Mouse (Mus musculus) cortical plate, adult 2 months (tissue): ENCODE measurements around the gene Gm44805.

Experiments used
- CTCF ChIP-seq: fragments of 200-500 bp; IDR thresholded peaks from 2 replicates; pipeline ENCODE4 v1.5.1; 2011; ENCODE audit warnings: mild to moderate bottlenecking, control low read depth, low read length; ENCODE audit not compliant: insufficient read depth; ENCODE audit errors: extremely low read depth
- POLR2A ChIP-seq: fragments of 200-500 bp; IDR thresholded peaks from 2 replicates; pipeline ENCODE4 v1.6.1; 2011; ENCODE audit warnings: mild to moderate bottlenecking, low read length, control low read depth; ENCODE audit not compliant: insufficient read depth; ENCODE audit errors: extremely low read depth

DNA sequence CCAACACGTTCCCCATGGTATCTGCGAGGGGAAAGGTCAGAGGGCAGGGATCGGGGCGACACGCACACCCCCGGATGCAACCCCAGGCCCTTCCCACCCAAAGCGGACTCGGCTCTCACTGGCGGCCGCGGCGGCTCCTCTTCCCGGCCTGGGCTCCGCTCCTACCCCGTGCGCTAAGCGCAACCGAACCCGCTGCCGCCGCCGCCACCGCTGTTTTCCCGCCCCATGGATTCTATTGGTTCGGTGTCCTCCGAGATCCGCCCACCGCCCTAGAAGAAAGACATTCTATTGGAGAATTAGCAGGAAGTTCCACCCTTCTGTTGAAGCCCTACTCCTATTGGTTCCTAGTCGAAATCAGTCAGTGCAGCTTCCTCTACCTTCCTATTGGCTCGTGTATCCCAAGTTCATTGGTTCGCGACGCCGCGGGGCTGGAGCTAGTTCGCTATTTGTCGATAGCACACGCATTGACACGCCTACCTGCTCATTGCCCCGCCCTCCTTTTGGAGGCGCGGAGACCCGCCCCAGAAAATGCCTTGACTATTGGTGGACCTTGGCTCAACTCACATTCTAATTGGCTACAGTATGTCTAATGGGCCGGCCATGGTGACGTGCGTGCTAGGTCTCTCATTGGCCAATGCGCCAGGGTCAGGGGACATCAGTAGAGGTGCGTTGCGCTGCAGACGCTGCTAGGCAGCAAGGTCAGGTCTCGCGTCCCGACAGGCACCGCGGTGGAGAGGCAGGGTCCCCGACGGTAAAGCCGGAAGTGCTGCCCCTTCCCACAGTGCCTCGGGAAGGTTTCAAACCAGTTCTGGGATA is 34.2 kb upstream of the Gm44805 start, which contains the start of gene Tomm40:
- TF ChIP-seq CTCF: no peak
- peak; percentile 39; the same call in 1 of the 2 replicates for TF ChIP-seq POLR2A
